Mouse (Mus musculus): Measurements from ENCODE around the gene Fat1.

Gene Fat1

GRCm38 (mm10) chr8:45004021-45004420 is 68.8 kb downstream of the Fat1 start:
- DNase-seq (ENCODE audit: low spot score) = no peak

GRCm38 (mm10) chr8:45010685-45011084 is 75.4 kb downstream of the Fat1 start:
- DNase-seq (ENCODE audit: low spot score) = peak; percentile 75

- no peak for DNase-seq (ENCODE audit: low spot score)
These were observed 76.5 kb downstream of the Fat1 start for GRCm38 (mm10) chr8:45011774-45012173.

- DNase-seq (ENCODE audit: low spot score) = no peak
These were observed 78.6 kb downstream of the Fat1 start for GRCm38 (mm10) chr8:45013852-45014251.

GRCm38 (mm10) chr8:45014498-45015067 is 79.3 kb downstream of the Fat1 start:
- no peak for DNase-seq (ENCODE audit: low spot score)

GRCm38 (mm10) chr8:45015876-45016275 is 80.6 kb downstream of the Fat1 start:
- no peak for DNase-seq (ENCODE audit: low spot score)

GRCm38 (mm10) chr8:45019241-45019640 is 84.0 kb downstream of the Fat1 start:
- DNase-seq (ENCODE audit: low spot score) = no peak

GRCm38 (mm10) chr8:45021171-45021570 is 85.9 kb downstream of the Fat1 start:
- DNase-seq (ENCODE audit: low spot score) = no peak

GRCm38 (mm10) chr8:45021911-45022665 is 86.8 kb downstream of the Fat1 start:
- no peak for DNase-seq (ENCODE audit: low spot score)

- no peak for DNase-seq (ENCODE audit: low spot score)
These were observed 92.8 kb downstream of the Fat1 start for GRCm38 (mm10) chr8:45028081-45028497.

GRCm38 (mm10) chr8:45038350-45038749 is 103.1 kb downstream of the Fat1 start:
- DNase-seq (ENCODE audit: low spot score) = no peak

GRCm38 (mm10) chr8:45044160-45044559 is 108.9 kb downstream of the Fat1 start:
- no peak for DNase-seq (ENCODE audit: low spot score)

- DNase-seq (ENCODE audit: low spot score) = no peak
These were observed 115.2 kb downstream of the Fat1 start for GRCm38 (mm10) chr8:45050451-45050850.

GRCm38 (mm10) chr8:45051236-45051635 is 116.0 kb downstream of the Fat1 start:
- DNase-seq (ENCODE audit: low spot score) = no peak

- DNase-seq (ENCODE audit: low spot score) = peak; percentile 81
These were observed 117.0 kb downstream of the Fat1 start for GRCm38 (mm10) chr8:45052205-45052604.

GRCm38 (mm10) chr8:45052618-45053017 is 117.4 kb downstream of the Fat1 start:
- DNase-seq (ENCODE audit: low spot score) = no peak

- DNase-seq (ENCODE audit: low spot score) = no peak
These were observed 120.3 kb downstream of the Fat1 start for GRCm38 (mm10) chr8:45055500-45055899.

GRCm38 (mm10) chr8:45056810-45057209 is 121.6 kb downstream of the Fat1 start:
- peak; percentile 60 for DNase-seq (ENCODE audit: low spot score)

GRCm38 (mm10) chr8:45060083-45060482 is 124.8 kb downstream of the Fat1 start:
- DNase-seq (ENCODE audit: low spot score) = no peak

- DNase-seq (ENCODE audit: low spot score) = no peak
These were observed 127.1 kb downstream of the Fat1 start for GRCm38 (mm10) chr8:45062311-45062710.

- DNase-seq (ENCODE audit: low spot score) = no peak
These were observed 128.0 kb downstream of the Fat1 start for GRCm38 (mm10) chr8:45062982-45063924.

GRCm38 (mm10) chr8:45064197-45064869 is 129.1 kb downstream of the Fat1 start:
- DNase-seq (ENCODE audit: low spot score) = peak; percentile 78
